Mouse (Mus musculus) liver, embryonic 14.5 days (tissue): Measurements from ENCODE around the gene Actn1. TPM values are rescaled to one million over a fixed set of nuclear protein-coding genes. Genes with fewer than 3 reads are reported as not detected.

Source experiments
- ATAC-seq: fragments of 200-750 bp; cut with Nextera tagmentation; 2 replicates; pipeline ENCODE4 v1.8.0; 2017; ENCODE audit warnings: moderate number of reproducible peaks, mild to moderate bottlenecking, moderate library complexity; ENCODE audit not compliant: insufficient read depth
- DNase-seq, 3 experiments: peaks; one replicate each; pipeline ENCODE4 v3.0.0-alpha.2; 2012 to 2013; ENCODE audit warnings: low read depth in 3 of 3, low spot score in 3 of 3
- H3K27ac ChIP-seq: fragments of 300-500 bp; sonication (generic); 2 replicates; pipeline ENCODE4 v1.5.1; 2014; ENCODE audit warnings: moderate library complexity, mild to moderate bottlenecking, control low read depth, inconsistent platforms
- H3K27me3 ChIP-seq: fragments of 300-500 bp; sonication (generic); 2 replicates; pipeline ENCODE4 v1.6.1; 2014; ENCODE audit warnings: mild to moderate bottlenecking, low read length, moderate library complexity; ENCODE audit not compliant: control insufficient read depth, insufficient read depth
- H3K36me3 ChIP-seq: fragments of 300-500 bp; sonication (generic); replicated peaks from 2 replicates; pipeline ENCODE4 v1.6.1; 2014; ENCODE audit warnings: low read depth; ENCODE audit not compliant: control insufficient read depth, insufficient read depth
- H3K4me1 ChIP-seq, 2 experiments: fragments of 200-500 bp in 1 of 2; fragments of 300-500 bp in 1 of 2; sonication (generic) in 1 of 2; replicated peaks; 2 replicates each; pipeline ENCODE4 v1.6.1; 2012 to 2014; ENCODE audit warnings: antibody characterized with exemption in 1 of 2, inconsistent platforms in 1 of 2, low read length in 1 of 2; ENCODE audit not compliant: control insufficient read depth in 2 of 2, insufficient read depth in 2 of 2
- H3K4me2 ChIP-seq: fragments of 300-500 bp; sonication (generic); 2 replicates; pipeline ENCODE4 v1.6.1; 2014; ENCODE audit warnings: low read depth, mild to moderate bottlenecking, control low read depth, moderate library complexity
- H3K4me3 ChIP-seq, 2 experiments: fragments of 200-500 bp in 1 of 2; fragments of 300-500 bp in 1 of 2; sonication (generic) in 1 of 2; 2 replicates each; pipeline ENCODE4 v1.5.1; 2012 to 2014; ENCODE audit warnings: low read depth in 2 of 2, low read length in 2 of 2, mild to moderate bottlenecking in 2 of 2, control low read depth in 1 of 2, inconsistent platforms in 1 of 2, moderate library complexity in 1 of 2; ENCODE audit not compliant: insufficient read depth in 1 of 2
- H3K9ac ChIP-seq: fragments of 300-500 bp; sonication (generic); replicated peaks from 2 replicates; pipeline ENCODE4 v1.6.1; 2014; ENCODE audit warnings: mild to moderate bottlenecking, control low read depth, moderate library complexity
- H3K9me3 ChIP-seq: fragments of 300-500 bp; sonication (generic); 2 replicates; pipeline ENCODE4 v1.6.1; 2016; ENCODE audit warnings: low read length, mixed read lengths; ENCODE audit not compliant: control insufficient read depth
- CTCF ChIP-seq: IDR thresholded peaks from 2 replicates; pipeline ENCODE4 v1.5.1; 2016; ENCODE audit warnings: antibody characterized with exemption, low read depth, control low read depth
- EP300 ChIP-seq: IDR thresholded peaks from 2 replicates; pipeline ENCODE4 v1.6.1; 2016; ENCODE audit warnings: antibody characterized with exemption, low read depth
- WGBS: fragments of 180-500 bp; shearing (Covaris S2); extraction: QIAGEN DNeasy Blood & Tissue Kit; methylation state at CpG from one replicate; pipeline ENCODE4 v1.1.7; 2014; ENCODE audit not compliant: insufficient replicate concordance; 5-methylcytosine and 5-hydroxymethylcytosine counted together
- polyA plus RNA-seq, 2 experiments: library from polyadenylated mRNA; depleted of rRNA in 1 of 2; stranded (reverse) in 1 of 2; unstranded in 1 of 2; fragments of >200 nt; fragmentation: Nextera tagmentation in 1 of 2; extraction: Ambion mirVana in 1 of 2; gene quantifications; 2 replicates each; pipeline versions ENCODE4 v1.2.1 to v1.2.3; 2012 to 2014

Actn1 gene
- polyA plus RNA-seq, 2 experiments, result 5.6 to 14.0 TPM

DNA sequence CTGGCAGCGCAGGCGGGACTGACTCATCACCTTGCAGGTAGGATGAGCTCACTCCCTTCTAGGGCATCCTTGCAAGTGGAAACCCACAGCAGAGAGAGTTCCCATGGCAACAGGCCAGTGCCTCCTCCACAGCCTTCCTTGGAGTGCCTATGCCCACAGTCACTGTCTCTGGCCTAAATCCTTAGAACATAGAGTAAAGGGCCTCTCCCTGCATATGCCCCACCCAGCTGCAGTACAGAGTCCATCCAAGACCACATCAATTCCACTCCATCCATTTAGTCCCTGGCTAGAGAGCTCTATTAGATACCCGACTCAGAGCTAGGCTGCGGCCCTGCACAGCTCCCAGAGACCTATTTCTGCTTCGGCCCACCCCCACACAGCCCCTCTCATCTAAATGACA lies 20.7 kb downstream of the Actn1 start:
- Histone ChIP-seq H3K9ac (no peak overlapping the region), H3K4me2 (no peak overlapping the region), H3K27me3 (no peaks in the 10 kb centered on the region), H3K36me3 (no peaks in the 10 kb centered on the region), H3K9me3 (no peaks in the 10 kb centered on the region), H3K4me1 (peaks cover 0 to 3% of the 10 kb centered on the region in 2 experiments; a peak in 1 of 4 replicates), H3K27ac (no peak overlapping the region), H3K4me3 (no peak overlapping the region)
- DNase-seq, result no peak
- ATAC-seq, result no peak
- 69% methylated on average over 5 of the region's 5 CpGs for WGBS
- TF ChIP-seq EP300, result no peak
- no peak for TF ChIP-seq CTCF

DNA sequence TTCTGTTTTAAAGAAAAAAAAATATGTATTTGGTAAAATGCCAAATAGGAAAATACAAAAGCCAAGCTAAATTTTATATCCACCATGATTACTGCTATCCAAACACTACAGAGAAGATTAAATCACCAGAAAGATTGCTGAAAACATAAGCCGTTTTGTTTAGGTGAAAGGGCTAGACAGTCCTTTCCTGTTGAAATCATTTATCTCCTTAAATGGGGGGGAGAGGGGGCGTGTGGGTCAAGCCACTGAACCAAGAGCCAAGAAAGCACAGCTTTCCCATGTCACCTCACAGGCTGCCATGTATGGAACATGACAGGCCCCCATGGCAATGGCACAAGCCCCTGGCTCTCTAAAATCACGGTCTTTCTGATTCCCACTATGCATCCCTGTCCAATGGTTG lies 21.6 kb downstream of the Actn1 start:
- Histone ChIP-seq H3K9me3 (no peaks in the 10 kb centered on the region), H3K4me1 (peaks cover 0 to 3% of the 10 kb centered on the region in 2 experiments; a peak in 1 of 4 replicates), H3K36me3 (no peaks in the 10 kb centered on the region), H3K27me3 (no peaks in the 10 kb centered on the region), H3K4me2 (no peak overlapping the region), H3K9ac (no peak overlapping the region), H3K27ac (no peak overlapping the region), H3K4me3 (no peak overlapping the region)
- DNase-seq, result no peak
- 47% methylated on average over 3 of the region's 3 CpGs for WGBS
- no peak for ATAC-seq
- TF ChIP-seq CTCF (no peak), EP300 (no peak)

DNA sequence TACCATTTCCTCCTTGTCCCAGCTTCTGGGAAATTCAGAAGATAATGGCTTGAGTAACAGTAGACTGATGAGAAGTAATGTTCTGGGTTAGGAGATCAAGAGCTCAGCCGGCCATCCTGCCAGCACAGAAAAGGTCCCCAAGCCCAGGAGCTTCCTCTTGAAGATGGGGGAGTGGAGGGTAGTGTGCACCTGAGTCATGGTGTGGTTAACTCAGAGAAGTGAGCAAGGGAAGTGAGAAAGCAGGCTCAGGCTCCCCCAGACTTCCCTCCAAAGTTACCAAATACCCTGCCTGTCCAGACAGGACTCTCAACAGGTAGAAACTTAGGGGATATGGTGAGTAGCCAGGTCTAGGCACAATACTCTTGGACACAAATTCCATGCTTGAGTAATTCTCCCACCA lies 24.9 kb downstream of the Actn1 start:
- Histone ChIP-seq H3K4me1 (peaks cover 3 to 20% of the 10 kb centered on the region in 2 experiments; a peak in 3 of 4 replicates), H3K9me3 (no peaks in the 10 kb centered on the region), H3K9ac (no peak overlapping the region), H3K4me2 (no peak overlapping the region), H3K4me3 (no peak overlapping the region), H3K27me3 (no peaks in the 10 kb centered on the region), H3K36me3 (no peaks in the 10 kb centered on the region), H3K27ac (no peak overlapping the region)
- WGBS, result 40% methylated on average over 1 of the region's 1 CpGs
- TF ChIP-seq EP300 (no peak), CTCF (no peak)
- DNase-seq (no peak), ATAC-seq (no peak)

DNA sequence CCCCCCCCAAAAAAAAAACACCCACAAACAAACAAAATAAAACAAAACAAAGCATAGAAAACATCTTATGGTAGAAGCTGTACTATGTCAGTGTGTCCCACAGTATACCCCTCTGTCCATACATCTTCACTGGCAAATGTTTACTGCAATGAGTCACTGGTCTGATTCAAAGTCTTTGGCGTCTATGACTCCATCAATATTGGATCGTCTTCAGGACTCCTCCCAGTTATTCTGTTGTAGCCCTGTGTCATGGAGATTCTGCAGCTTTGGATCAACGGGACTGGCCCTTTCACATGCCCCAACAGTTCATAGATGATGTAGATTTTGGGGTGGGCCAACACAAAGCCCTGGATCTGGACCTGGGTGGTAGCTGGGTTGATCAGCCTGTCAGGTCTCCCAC lies 25.9 kb downstream of the Actn1 start:
- no peaks in the 10 kb centered on the region for H3K9me3 ChIP-seq
- H3K4me2 ChIP-seq, result no peak overlapping the region
- WGBS, result 69% methylated on average over 3 of the region's 3 CpGs
- H3K4me1 ChIP-seq, result peaks cover 3 to 27% of the 10 kb centered on the region in 2 experiments; a peak in 3 of 4 replicates
- ATAC-seq (no peak), DNase-seq (no peak)
- no peaks in the 10 kb centered on the region for H3K36me3 ChIP-seq
- no peak overlapping the region for H3K4me3 ChIP-seq
- TF ChIP-seq CTCF (no peak), EP300 (no peak)
- H3K27me3 ChIP-seq, result no peaks in the 10 kb centered on the region
- H3K27ac ChIP-seq, result no peak overlapping the region
- H3K9ac ChIP-seq, result no peak overlapping the region

DNA sequence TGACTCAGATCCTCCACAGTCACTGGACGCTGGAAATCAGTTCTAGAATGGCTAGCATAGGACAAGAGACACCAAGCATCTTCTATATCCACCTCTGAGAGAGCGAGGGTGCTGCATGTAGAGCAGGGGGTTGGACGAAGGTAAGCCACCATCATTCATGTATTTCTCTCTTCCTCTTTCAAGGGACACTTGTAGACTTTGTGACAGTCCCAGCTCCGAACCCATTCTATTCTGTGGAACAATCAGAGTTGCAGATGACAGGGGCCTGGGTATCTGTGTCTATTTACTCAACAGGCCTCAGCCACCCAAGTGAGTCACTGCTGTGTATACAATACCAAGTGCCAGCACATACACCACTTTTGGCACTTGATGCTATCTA lies 27.3 kb downstream of the Actn1 start:
- peaks cover 3 to 32% of the 10 kb centered on the region in 2 experiments; a peak in 3 of 4 replicates for H3K4me1 ChIP-seq
- no peak for ATAC-seq
- no peaks in the 10 kb centered on the region for H3K36me3 ChIP-seq
- H3K4me2 ChIP-seq, result no peak overlapping the region
- no peak for TF ChIP-seq CTCF
- TF ChIP-seq EP300, result no peak
- no peak overlapping the region for H3K27ac ChIP-seq
- H3K4me3 ChIP-seq, result no peak overlapping the region
- 60% methylated on average over 4 of the region's 4 CpGs for WGBS
- no peak for DNase-seq
- H3K9me3 ChIP-seq, result no peaks in the 10 kb centered on the region
- H3K27me3 ChIP-seq, result no peaks in the 10 kb centered on the region
- H3K9ac ChIP-seq, result no peak overlapping the region
